Mouse (Mus musculus): ENCODE data around the gene Spns3.

The Spns3 gene

GRCm38 (mm10) chr11:72550134-72550988, at the start of gene Spns3:
TSS of gene Spns3 (minus strand) at chr11:72550506.
- DNase-seq (ENCODE audit: low spot score in 2 of 2) = no peak

GRCm38 (mm10) chr11:72597780-72598179, 47.5 kb upstream of the Spns3 start:
- no peak for DNase-seq (ENCODE audit: low spot score in 2 of 2)

GRCm38 (mm10) chr11:72595010-72595737, 44.9 kb upstream of the Spns3 start:
- DNase-seq (ENCODE audit: low spot score in 2 of 2) = no peak

- DNase-seq (ENCODE audit: low spot score in 2 of 2) = no peak
Observed at GRCm38 (mm10) chr11:72587537-72588233, 37.4 kb upstream of the Spns3 start.

- DNase-seq (ENCODE audit: low spot score in 2 of 2) = no peak
Observed at GRCm38 (mm10) chr11:72586570-72586969, 36.3 kb upstream of the Spns3 start.

- DNase-seq (ENCODE audit: low spot score in 2 of 2) = no peak
Observed at GRCm38 (mm10) chr11:72583092-72583491, 32.8 kb upstream of the Spns3 start.

GRCm38 (mm10) chr11:72582448-72582705, 32.1 kb upstream of the Spns3 start:
- DNase-seq (ENCODE audit: low spot score in 2 of 2) = no peak

- DNase-seq (ENCODE audit: low spot score in 2 of 2) = no peak
Observed at GRCm38 (mm10) chr11:72581609-72582447, 31.5 kb upstream of the Spns3 start.

- no peak for DNase-seq (ENCODE audit: low spot score in 2 of 2)
Observed at GRCm38 (mm10) chr11:72578471-72578870, 28.2 kb upstream of the Spns3 start.

GRCm38 (mm10) chr11:72576466-72577351, 26.4 kb upstream of the Spns3 start:
- peak in 1 of 2 experiments; percentile 20 for DNase-seq (ENCODE audit: low spot score in 2 of 2)

- DNase-seq (ENCODE audit: low spot score in 2 of 2) = no peak
Observed at GRCm38 (mm10) chr11:72576111-72576465, 25.8 kb upstream of the Spns3 start.

GRCm38 (mm10) chr11:72573819-72574218, 23.5 kb upstream of the Spns3 start:
- no peak for DNase-seq (ENCODE audit: low spot score in 2 of 2)

GRCm38 (mm10) chr11:72570319-72570979, 20.1 kb upstream of the Spns3 start:
- peak in 1 of 2 experiments; percentile 86 for DNase-seq (ENCODE audit: low spot score in 2 of 2)

- no peak for DNase-seq (ENCODE audit: low spot score in 2 of 2)
Observed at GRCm38 (mm10) chr11:72569671-72570318, 19.5 kb upstream of the Spns3 start.

- DNase-seq (ENCODE audit: low spot score in 2 of 2) = no peak
Observed at GRCm38 (mm10) chr11:72569051-72569450, 18.7 kb upstream of the Spns3 start.

GRCm38 (mm10) chr11:72566816-72567338, 16.6 kb upstream of the Spns3 start:
- peak; percentile 46 to 85 for DNase-seq (ENCODE audit: low spot score in 2 of 2)

- DNase-seq (ENCODE audit: low spot score in 2 of 2) = no peak
Observed at GRCm38 (mm10) chr11:72566304-72566703, 16.0 kb upstream of the Spns3 start.

- DNase-seq (ENCODE audit: low spot score in 2 of 2) = peak in 1 of 2 experiments; percentile 67
Observed at GRCm38 (mm10) chr11:72564232-72564807, 14.0 kb upstream of the Spns3 start.

GRCm38 (mm10) chr11:72560661-72561060, 10.4 kb upstream of the Spns3 start:
- DNase-seq (ENCODE audit: low spot score in 2 of 2) = no peak
